Mouse (Mus musculus) E14TG2a.4 (cell line): ENCODE results near the gene Pcbp2.

Source experiments
- CTCF ChIP-seq: conservative IDR thresholded peaks from 2 replicates; pipeline ENCODE4 v1.5.1; 2014; ENCODE audit warnings: low read length
- NANOG ChIP-seq: IDR thresholded peaks from 2 replicates; pipeline ENCODE4 v1.6.1; 2014; ENCODE audit warnings: borderline replicate concordance, low read length, mixed read lengths
- POU5F1 ChIP-seq: IDR thresholded peaks from 2 replicates; pipeline ENCODE4 v1.6.1; 2014; ENCODE audit warnings: low read length, borderline replicate concordance

DNA sequence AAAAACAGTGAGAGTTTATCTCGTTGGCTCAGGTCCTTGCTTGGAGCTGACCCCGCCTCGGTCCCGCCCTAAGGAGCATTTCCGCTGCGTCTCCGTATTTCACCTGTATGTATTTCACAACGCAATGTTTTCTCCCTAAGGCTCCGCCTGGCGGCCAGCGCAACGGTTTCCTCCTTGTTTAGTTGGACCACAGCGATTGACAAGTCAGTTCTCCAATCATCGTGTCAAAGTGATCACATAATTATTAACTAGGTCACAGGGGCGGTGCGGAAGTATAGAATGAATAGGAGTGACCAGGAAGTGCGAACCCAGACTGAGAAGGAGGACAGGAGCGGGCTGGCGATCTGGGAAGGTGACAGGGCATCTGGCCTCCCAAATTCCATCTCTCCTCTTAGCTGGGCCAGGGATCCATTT, 11.4 kb upstream of the Pcbp2 start, which contains the start of gene Prr13:
- TF ChIP-seq CTCF, result peak; percentile 35
- no peak for TF ChIP-seq POU5F1
- 0 out of 2 replicates have a peak, but pooled peaks have one; percentile 13 for TF ChIP-seq NANOG
